Mouse (Mus musculus) stomach, postnatal 0 days (tissue): ENCODE data around the gene Rmnd1. TPM values are rescaled to one million over a fixed set of nuclear protein-coding genes. Genes with fewer than 3 reads are reported as not detected.

ENCODE experiments used
- ATAC-seq: fragments of 200-750 bp; cut with Nextera tagmentation; 2 replicates; pipeline ENCODE4 v1.8.0; 2017; ENCODE audit not compliant: low FRiP score, low TSS enrichment
- DNase-seq: peaks from one replicate; pipeline ENCODE4 v3.0.0-alpha.2; 2016; ENCODE audit warnings: low spot score
- H3K27ac ChIP-seq: fragments of 300-500 bp; sonication (generic); replicated peaks from 2 replicates; pipeline ENCODE4 v1.5.1; 2014; ENCODE audit warnings: mild to moderate bottlenecking, control low read depth
- H3K27me3 ChIP-seq: fragments of 300-500 bp; sonication (generic); 2 replicates; pipeline ENCODE4 v1.6.1; 2014; ENCODE audit warnings: low read length; ENCODE audit not compliant: control insufficient read depth, insufficient read depth
- H3K36me3 ChIP-seq: fragments of 300-500 bp; sonication (generic); 2 replicates; pipeline ENCODE4 v1.6.1; 2014; ENCODE audit warnings: low read length, mixed read lengths; ENCODE audit not compliant: control insufficient read depth, insufficient read depth
- H3K4me1 ChIP-seq: fragments of 300-500 bp; sonication (generic); replicated peaks from 2 replicates; pipeline ENCODE4 v1.6.1; 2014; ENCODE audit warnings: antibody characterized with exemption; ENCODE audit not compliant: control insufficient read depth, insufficient read depth
- H3K4me2 ChIP-seq: fragments of 300-500 bp; sonication (generic); replicated peaks from 2 replicates; pipeline ENCODE4 v1.6.1; 2014; ENCODE audit warnings: low read depth, mild to moderate bottlenecking, control low read depth, moderate library complexity
- H3K4me3 ChIP-seq: fragments of 300-500 bp; sonication (generic); 2 replicates; pipeline ENCODE4 v1.5.1; 2014; ENCODE audit warnings: low read depth, low read length, control low read depth
- H3K9ac ChIP-seq: fragments of 300-500 bp; sonication (generic); 2 replicates; pipeline ENCODE4 v1.6.1; 2014; ENCODE audit warnings: mild to moderate bottlenecking, low read length, control low read depth, mixed read lengths
- H3K9me3 ChIP-seq: fragments of 300-500 bp; sonication (generic); 2 replicates; pipeline ENCODE4 v1.6.1; 2016; ENCODE audit warnings: low read length; ENCODE audit not compliant: control insufficient read depth
- CTCF ChIP-seq: IDR thresholded peaks from 2 replicates; pipeline ENCODE4 v1.5.1; 2016; ENCODE audit warnings: antibody characterized with exemption, low read depth, mild to moderate bottlenecking, moderate library complexity
- EP300 ChIP-seq: optimal IDR thresholded peaks from 2 replicates; pipeline ENCODE3; 2016; ENCODE audit warnings: antibody characterized with exemption
- WGBS: fragments of 180-500 bp; shearing (Covaris S2); extraction: QIAGEN DNeasy Blood & Tissue Kit; methylation state at CpG from one replicate; pipeline ENCODE4 v1.1.7; 2014; 5-methylcytosine and 5-hydroxymethylcytosine counted together
- polyA plus RNA-seq: library from polyadenylated mRNA; unstranded; fragments of >200 nt; fragmentation: Nextera tagmentation; extraction: Ambion mirVana; gene quantifications from 2 replicates; pipeline ENCODE4 v1.2.1, GENCODE M21; 2015

Rmnd1 gene
- polyA plus RNA-seq, 1 experiment from 2014 or later, result 16.6 TPM

DNA sequence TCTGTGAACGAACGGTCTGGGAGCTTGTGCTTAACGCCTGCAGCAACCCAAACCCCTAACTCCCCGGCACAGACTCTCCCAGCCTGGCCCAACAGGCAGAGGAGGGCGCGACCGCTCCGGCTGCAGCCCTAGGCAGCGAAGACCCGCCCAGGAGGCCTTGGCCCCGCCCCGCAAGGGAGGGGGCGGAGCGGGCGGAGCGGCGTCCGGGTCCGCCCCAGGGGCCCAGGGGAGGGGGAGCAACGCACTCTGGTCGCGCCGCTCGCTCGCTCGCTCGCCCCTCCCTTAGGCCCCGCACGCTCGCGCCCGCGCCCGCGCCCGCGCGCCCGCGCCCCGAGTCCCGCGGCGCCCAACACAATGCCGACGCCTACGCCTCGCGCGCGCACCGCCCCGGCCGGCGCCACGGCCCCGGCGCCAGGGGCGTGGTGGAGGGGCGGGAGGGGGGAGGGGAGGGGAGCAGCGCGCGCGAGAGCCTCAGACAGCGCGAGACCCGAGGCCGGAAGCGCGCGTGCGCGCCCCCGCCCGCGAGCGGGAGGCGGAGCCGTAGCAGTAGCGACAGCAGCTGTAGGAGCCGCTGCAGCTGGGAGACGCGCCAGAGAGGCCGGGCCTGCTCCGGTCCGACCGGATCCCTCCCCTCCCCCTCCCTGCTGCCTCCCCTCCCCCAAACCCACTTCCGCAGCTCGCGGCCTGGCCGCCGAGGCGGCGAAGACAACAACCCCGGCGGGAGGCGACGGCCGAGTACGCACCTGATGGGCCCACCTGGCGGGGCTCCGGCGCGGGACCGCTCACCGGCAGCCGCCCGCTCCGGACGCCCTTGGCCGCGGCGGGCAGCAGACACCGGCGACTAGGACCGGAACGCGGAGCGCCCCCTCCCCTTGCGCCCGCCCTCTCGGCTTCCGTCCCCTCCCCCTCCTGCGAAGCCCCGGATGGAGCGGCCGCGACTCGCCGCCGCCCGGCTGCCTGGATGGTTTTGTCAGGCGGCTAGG, 45.3 kb downstream of the Rmnd1 start:
- no peaks in the 10 kb centered on the region for H3K36me3 ChIP-seq
- no peaks in the 10 kb centered on the region for H3K27me3 ChIP-seq
- peak overlapping the region; percentile 88 for H3K4me2 ChIP-seq
- 0% methylated on average over 48 of the region's 133 CpGs for WGBS
- peaks cover 11% of the 10 kb centered on the region for H3K4me1 ChIP-seq
- peak overlapping the region; percentile 97 for H3K4me3 ChIP-seq
- TF ChIP-seq EP300 (no peak), CTCF (0 out of 2 replicates have a peak, but pooled peaks have one; percentile 23)
- H3K9ac ChIP-seq, result peak overlapping the region; percentile 99
- no peaks in the 10 kb centered on the region for H3K9me3 ChIP-seq
- peak; percentile 92 for ATAC-seq
- peak overlapping the region; percentile 100 for H3K27ac ChIP-seq
- peak; percentile 98 for DNase-seq

DNA sequence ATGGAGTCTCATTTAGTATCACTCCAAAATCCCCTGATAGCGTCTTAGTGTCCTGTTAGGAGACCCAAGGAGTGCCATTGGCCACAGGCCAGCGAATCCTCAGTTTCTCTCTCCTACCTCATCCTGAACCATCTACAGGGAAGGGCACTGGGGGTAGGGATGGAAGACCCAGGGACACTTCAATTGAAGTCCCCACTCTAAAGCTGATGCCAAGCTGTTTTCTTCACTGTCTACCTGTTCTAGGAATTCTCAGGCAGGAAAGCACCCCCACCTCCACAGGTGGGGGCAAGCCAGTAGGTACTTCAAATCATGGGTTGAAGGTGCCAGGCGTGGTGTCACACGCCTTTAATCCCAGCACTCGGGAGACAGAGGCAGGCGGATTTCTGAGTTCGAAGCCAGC, 47.9 kb downstream of the Rmnd1 start:
- DNase-seq, result no peak
- TF ChIP-seq CTCF (no peak), EP300 (no peak)
- Histone ChIP-seq H3K4me1 (0 out of 2 replicates have a peak, but pooled peaks cover 2% of the 10 kb centered on the region), H3K9me3 (no peaks in the 10 kb centered on the region), H3K36me3 (no peaks in the 10 kb centered on the region), H3K27me3 (no peaks in the 10 kb centered on the region), H3K27ac (no peak overlapping the region), H3K4me2 (no peak overlapping the region), H3K9ac (no peak overlapping the region), H3K4me3 (no peak overlapping the region)
- ATAC-seq, result no peak
- 89% methylated on average over 7 of the region's 7 CpGs for WGBS

- no peak overlapping the region for H3K9ac ChIP-seq
- no peak overlapping the region for H3K4me3 ChIP-seq
- no peak overlapping the region for H3K4me2 ChIP-seq
- ATAC-seq (no peak), DNase-seq (no peak)
- no peaks in the 10 kb centered on the region for H3K9me3 ChIP-seq
- no peaks in the 10 kb centered on the region for H3K36me3 ChIP-seq
- no peak overlapping the region for H3K27ac ChIP-seq
- WGBS, result 73% methylated on average over 5 of the region's 5 CpGs
- TF ChIP-seq EP300, result no peak
- TF ChIP-seq CTCF, result no peak
- no peaks in the 10 kb centered on the region for H3K27me3 ChIP-seq
- no peaks in the 10 kb centered on the region for H3K4me1 ChIP-seq
Observed at GRCm38 (mm10) chr10:4380748-4381147, 51.4 kb downstream of the Rmnd1 start.

GRCm38 (mm10) chr10:4376931-4377330, 55.3 kb downstream of the Rmnd1 start:
- no peaks in the 10 kb centered on the region for H3K9me3 ChIP-seq
- H3K4me2 ChIP-seq, result no peak overlapping the region
- H3K4me3 ChIP-seq, result no peak overlapping the region
- H3K9ac ChIP-seq, result no peak overlapping the region
- H3K4me1 ChIP-seq, result no peaks in the 10 kb centered on the region
- WGBS, result 72% methylated on average over 7 of the region's 7 CpGs
- H3K27ac ChIP-seq, result 0 out of 2 replicates have a peak overlapping the region, but pooled peaks have one; percentile 1
- no peak for TF ChIP-seq EP300
- no peak for TF ChIP-seq CTCF
- ATAC-seq (no peak; the same call in 1 of the 2 replicates), DNase-seq (no peak)
- H3K36me3 ChIP-seq, result peaks cover 4% of the 10 kb centered on the region; the same call in 1 of the 2 replicates
- no peaks in the 10 kb centered on the region for H3K27me3 ChIP-seq

GRCm38 (mm10) chr10:4376461-4376860, 55.7 kb downstream of the Rmnd1 start:
- TF ChIP-seq EP300 (no peak), CTCF (no peak)

DNA sequence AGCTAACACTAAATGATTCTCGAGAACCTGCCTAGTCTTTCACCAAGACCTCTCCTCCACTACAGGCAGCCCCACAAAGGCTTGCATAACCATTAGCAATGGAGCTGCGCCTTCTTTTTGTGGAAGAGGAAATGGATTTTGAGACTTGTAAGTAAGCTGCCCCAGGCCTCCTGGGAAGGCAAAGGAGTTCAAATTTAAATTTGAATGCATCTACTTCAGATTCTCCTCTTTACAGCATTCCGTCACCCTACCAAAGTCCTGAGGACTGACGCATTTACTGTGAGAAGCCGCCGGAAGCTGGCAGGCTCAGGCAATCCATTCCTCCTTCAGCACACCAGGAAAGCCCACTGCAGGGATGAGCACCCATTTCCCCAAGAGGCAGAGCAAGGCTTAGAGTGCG, 56.9 kb downstream of the Rmnd1 start:
- H3K4me3 ChIP-seq, result no peak overlapping the region
- TF ChIP-seq EP300 (no peak), CTCF (no peak)
- H3K9ac ChIP-seq, result 0 out of 2 replicates have a peak overlapping the region, but pooled peaks have one; percentile 27
- DNase-seq (no peak), ATAC-seq (no peak)
- H3K9me3 ChIP-seq, result no peaks in the 10 kb centered on the region
- H3K4me1 ChIP-seq, result no peaks in the 10 kb centered on the region
- no peak overlapping the region for H3K4me2 ChIP-seq
- H3K27me3 ChIP-seq, result no peaks in the 10 kb centered on the region
- no peak overlapping the region for H3K27ac ChIP-seq
- peaks cover 4% of the 10 kb centered on the region; the same call in 1 of the 2 replicates for H3K36me3 ChIP-seq
- 64% methylated on average over 7 of the region's 7 CpGs for WGBS

More at GRCm38 (mm10) chr10:4376461-4376860, 55.7 kb downstream of the Rmnd1 start:
- 48% methylated on average over 7 of the region's 7 CpGs for WGBS
- Histone ChIP-seq H3K27ac (no peak overlapping the region), H3K9ac (no peak overlapping the region), H3K4me2 (no peak overlapping the region), H3K27me3 (no peaks in the 10 kb centered on the region), H3K4me3 (no peak overlapping the region), H3K4me1 (no peaks in the 10 kb centered on the region), H3K36me3 (peaks cover 4% of the 10 kb centered on the region; the same call in 1 of the 2 replicates), H3K9me3 (no peaks in the 10 kb centered on the region)
- DNase-seq, result no peak
- ATAC-seq, result peak; percentile 65; the same call in 1 of the 2 replicates
